Mouse (Mus musculus): ENCODE data around the gene Matn3.

Gene Matn3

DNA sequence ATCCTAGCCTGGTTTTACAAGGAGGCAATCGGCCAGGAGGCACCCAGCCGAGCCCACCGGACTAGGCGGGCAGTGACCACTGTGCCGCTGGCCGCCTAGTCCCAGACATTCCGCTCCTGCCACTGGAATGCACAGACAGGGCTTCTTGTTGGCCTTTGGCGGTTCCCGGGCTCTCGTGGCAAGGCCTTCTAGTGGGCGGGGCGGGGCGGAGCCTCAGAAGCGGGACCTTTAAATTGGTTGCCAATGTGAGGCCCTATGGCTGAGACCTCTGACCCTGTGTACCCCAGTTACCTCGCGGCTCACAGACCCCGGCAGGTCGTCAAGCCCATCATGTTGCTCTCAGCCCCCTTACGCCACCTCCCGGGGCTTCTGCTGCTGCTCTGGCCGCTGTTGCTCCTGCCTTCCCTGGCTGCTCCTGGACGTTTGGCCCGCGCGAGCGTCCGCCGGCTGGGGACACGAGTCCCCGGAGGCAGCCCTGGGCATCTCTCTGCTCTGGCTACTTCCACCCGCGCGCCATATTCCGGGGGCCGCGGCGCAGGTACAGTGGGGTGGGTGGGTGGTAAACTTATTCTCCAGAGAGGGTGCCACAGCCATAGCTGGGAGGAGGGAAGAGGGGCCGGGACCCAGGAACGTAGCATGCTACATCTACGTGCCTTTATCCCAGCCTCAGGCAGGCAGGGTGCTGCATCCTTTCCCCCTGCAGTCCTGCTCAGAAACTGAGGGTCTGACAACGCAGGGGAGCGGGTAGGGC is at the start of gene Matn3:
Gene Matn3, plus strand, starts transcription at position 216 of the 751 bp plus-strand sequence.
- peak; percentile 56 for DNase-seq (ENCODE audit: low spot score)

DNA sequence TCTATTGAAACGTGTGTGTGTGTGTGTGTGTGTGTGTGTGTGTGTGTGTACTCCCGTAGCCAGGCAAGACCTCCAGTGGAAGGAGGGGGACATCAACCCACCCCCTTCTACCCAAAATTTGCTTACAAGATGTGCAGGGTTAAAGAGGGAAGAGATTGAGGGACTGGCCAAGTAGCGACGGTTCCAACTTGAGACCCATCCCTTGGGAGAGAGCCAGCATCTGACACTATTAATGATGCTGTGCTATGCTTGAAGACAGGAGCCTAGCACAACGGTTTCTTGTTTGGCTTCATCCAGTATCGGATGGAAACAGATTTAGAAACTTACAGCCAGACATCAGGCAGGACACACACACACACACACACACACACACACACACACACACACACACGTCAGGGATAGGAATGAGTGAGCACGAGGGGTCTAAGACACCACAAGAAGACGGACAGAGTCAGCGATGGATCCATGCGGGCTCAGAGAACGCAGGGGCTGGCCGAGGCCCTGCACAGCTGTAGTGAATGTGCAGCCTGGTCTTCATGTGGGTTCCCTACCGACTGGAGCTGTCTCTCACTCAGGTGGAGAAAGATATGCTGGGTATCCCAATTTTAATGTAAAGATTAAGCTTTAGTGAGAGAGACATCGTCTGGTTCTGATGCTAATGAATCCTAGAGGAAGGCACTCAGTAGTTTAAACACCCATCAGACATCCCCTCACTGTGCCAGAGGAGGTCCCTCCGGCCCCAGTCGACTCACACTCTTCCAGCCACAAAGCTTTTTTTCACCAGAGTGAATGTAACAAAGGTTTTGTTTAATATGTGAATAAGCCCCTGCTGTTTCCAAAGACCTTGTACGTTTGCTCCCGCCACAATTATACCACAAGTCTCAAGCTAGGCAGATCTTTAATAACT is 48.6 kb upstream of the Matn3 start:
- no peak for DNase-seq (ENCODE audit: low spot score)

DNA sequence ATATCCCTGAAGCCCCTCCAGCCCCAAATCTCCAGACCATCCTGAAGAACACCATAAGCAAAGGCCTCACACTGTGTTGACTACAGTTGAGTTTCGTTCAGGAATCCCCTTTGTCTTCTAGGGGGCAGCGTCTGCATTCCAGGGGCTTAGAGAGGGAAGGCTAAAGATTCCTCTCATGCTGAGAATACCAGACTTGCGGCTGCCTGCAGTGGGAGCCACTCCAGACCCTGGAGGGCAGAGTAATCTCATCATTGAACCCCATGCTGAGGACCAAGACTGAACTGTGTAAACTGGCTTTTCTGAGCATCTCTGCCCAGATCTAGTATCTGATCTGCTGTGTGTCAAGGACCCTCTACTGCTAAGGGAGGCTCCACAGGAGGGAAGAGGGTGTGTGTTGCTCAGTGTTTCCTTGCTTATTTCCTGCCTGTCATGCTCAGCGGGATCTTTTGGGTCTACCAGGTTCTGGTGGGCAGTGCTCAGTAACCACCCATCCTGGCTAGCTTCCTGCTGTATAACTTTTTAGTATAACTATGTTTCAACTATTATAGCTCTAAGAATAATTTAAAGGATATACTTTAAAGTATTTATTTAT is 47.5 kb upstream of the Matn3 start:
- DNase-seq (ENCODE audit: low spot score): no peak

DNA sequence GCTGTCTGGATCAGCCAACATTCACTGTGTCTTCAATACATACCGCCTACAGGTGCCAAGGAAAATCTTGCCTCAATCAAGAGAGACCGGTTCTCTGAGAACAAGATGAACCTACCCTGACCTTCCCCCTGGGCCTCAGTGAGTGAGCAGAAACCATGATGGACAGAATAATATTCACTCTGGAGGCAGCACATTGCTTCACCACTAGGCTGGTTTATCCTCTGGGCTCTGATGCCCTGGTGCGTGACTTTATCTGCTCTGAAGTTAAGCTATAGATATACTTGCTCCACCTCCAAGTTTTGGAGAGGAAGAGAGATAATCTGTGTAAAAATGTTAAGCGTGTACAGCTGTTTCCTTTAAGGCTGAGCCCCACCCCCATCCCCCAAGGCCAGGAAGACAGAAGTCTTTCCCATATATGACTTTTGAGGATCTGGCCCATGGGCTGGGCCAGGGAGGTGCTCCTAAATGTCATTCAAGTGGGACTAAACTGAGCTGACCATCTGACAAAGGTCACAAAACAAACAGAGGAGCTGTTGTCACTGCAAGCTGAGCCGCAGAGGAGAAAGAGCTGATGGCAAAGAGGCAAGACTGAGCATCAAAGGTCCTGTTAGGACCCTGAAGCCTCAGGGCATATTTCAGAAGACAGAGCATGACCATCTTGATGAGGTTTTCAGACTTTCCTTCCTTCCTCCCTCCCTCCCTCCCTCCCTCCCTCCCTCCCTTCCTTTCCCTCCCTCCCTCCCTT is 46.6 kb upstream of the Matn3 start:
- no peak for DNase-seq (ENCODE audit: low spot score)

DNA sequence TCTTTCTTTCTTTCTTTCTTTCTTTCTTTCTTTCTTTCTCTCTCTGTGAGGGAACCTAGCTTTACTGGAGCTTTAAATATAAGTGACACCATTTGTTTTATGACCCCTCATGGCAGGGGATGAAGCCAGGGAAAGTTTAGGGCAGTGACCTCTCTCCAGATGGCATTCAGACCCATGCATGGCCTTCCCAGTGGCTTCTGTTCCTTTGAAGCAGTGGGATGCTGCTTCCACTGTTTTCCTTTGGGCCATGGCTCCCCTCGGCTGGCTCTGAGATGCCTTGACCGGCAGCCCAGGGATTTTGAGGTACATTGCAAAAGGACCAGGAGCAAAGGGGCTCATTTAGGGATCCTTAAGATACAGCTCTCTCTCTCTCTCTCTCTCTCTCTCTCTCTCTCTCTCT is 45.8 kb upstream of the Matn3 start:
- DNase-seq (ENCODE audit: low spot score): no peak

DNA sequence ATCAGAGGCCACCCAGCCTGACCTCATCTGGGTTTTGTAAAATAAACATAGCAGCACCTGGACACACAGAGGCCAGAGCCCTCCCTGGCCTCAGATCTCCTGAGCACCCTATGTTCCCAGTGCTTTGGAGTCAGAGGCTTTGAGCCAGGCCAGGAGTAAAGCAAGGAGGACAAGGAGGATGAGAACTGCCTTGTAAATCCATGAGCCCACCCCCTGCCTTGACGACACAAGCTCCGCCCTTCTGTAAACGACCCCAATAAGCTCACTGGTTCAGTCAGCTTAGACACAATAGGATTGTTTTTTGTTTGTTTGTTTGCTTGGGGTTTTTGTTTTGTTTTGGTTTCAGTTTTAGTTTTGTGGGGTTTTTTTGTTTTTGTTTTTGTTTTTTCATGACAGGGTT is 45.2 kb upstream of the Matn3 start:
- DNase-seq (ENCODE audit: low spot score): no peak

DNA sequence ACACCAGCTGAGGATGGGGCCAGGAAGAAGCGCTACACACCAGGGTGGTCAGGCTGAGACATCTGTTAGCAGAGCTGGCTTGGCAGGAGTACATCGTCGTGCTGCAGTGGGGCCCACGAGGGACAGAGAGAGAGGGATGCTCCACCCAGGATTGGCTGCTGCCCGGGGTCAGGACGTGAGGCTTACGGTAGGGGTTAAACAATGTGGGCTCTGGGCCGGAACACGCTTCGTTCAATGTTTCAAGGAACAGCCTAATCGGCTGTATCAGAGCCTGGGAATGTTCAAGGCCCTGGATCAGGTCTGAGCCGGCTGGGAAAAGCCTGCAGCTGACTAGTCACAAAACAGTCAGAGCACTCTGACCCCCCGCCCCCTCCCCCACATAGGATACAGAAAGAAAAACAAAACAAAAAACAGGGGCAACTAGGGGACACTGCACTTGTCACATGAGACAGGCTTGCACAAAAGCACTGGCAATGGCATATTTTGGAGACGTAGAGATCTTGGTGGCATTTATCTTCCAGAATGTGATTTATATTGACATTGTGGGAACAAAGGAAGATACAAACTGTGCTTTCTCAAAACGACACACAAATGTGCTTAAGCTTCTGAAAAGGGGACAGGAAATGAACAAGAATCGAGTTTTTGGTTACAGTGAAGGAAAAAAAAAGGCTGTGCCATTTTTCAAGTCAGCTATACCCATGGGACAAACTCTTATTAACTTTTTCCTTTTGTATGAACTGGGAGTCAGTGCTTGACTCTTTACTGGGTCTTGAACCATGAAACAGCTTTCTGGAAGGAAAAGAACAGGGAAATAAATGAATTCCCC is 34.7 kb upstream of the Matn3 start:
- peak; percentile 61 for DNase-seq (ENCODE audit: low spot score)

DNA sequence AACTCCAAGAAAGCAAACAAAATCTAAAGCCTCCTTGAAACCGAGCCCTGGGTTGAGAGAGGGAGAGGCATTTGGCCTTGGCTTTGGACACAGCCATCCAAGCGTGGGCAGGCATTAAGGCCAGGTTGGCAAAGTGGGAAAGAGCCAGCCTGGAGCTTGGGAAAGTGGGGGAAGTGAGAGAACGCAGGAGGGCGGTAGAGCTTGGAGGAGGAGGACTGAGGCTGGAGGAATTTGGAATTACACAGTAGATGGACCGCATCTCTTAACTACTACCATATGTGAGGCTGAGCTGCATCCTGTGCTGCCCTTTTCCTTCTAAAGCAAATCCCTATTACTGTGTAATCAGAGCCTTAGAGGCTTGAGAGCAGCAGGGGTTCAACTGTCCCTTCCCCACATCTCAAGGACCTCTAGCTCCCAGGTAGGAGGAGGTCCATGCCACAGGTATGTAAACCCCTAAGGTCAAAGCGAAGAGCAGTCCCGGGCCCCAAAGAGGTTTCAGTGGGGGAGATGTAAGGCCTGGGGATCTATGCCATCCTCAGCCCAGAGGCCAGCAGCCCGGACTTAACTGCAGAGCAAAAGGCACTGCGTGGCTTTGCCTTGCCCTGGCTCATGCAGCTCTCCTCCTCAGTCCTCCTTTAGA is 33.9 kb upstream of the Matn3 start:
- DNase-seq (ENCODE audit: low spot score): no peak

DNA sequence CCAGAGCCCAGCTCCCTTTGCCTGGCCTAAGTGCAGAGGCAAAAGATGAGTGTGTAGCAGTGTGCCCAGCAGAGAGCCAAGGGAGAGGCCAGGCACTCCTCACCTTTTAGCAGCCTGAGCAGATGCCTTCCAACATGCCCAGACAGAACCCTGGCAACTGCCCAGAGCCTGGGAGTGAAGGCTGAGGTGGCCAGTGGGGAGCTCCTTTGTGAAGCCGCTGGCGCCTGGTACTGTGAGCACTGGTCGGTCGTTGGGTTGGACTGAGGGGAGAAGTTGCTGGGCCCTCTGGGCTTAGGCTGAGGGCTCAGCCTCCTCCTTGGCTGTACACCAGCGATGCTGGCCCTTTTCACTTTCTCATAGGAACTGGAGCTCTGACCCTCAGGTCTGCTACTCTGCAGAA is 31.4 kb upstream of the Matn3 start:
- peak; percentile 64 for DNase-seq (ENCODE audit: low spot score)

DNA sequence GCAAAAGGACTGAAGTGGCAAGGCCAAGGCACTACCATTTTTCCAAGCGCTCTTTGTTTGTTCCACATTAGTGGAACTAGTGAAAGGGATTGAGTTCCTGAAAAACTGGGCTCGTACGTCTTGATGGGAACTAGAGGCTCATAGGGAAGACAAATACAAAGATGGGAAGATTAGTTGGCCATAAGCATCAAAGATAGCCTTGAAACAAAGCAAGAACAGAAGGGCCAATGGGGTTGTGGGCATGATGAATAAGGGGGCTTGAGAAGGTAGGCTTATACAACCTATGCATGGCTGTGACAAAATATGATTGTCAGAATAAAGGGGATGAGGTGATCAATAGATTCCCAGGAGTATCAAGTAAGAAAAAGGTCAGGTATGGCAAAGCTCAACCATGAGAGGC is 28.5 kb upstream of the Matn3 start:
- DNase-seq (ENCODE audit: low spot score): no peak

DNA sequence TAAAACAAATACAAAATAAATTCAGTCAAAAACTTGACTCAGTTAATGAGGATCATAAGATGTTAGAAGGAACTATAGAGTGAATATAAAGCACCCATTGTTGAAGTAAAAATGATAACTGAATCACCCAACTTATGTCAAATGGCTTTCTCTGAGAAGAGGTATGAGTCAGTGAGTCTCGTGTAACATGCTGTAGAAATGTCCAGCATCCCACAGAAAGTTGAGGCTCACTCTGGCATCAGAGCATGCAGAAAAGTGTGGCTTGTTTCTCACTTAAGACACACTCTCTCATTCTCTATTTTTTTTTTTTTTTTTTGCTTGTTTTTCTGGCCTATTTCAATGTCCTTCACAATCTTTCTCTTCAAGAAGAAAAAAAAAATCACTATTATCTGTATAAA is 26.7 kb upstream of the Matn3 start:
- DNase-seq (ENCODE audit: low spot score): no peak

DNA sequence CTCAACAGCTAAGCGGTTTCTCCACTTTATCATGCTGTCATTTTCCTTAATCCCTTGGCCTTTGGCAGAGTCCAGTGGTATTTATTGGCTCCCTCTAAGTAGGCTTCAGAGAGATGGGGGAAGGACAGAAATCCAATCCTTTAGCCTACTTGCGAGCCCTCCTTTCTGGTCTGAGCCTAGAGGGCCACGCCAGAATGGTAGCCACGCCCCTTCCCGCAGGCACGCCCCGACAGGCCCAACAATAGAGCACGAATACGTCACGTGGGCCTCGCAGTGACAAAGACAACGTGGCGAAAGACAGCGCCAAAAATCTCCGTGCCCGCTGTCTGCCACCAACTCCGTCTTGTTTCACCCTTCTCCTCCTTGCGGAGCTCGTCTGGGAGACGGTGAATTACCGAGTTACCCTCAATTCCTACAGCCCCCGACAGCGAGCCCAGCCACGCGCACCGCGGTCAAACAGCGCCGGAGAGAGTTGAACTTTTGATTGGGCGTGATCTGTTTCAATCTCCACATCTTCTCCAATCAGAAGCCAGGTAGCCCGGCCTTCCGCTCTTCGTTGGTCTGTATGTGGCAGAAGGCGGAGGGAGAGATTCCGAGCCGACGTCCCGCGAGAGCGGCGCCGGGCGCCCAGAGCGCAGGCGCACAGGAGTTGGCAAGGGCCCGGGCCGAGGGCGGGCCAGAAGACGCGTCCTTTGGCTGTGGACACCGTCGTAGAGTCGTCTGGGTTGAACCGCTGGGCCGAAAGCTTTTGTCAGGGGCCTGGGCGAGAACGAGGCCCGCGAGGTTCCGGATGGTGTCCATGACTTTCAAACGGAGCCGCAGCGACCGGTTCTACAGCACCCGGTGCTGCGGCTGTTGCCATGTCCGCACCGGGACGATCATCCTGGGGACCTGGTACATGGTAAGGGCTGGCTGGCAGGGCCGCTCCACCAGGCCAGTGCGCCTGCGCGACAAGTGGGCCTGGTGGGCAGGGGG is 26.0 kb upstream of the Matn3 start, which contains the start of gene Laptm4a:
Gene Laptm4a, plus strand, starts transcription at position 271 of the 975 bp plus-strand sequence.
- peak; percentile 98 for DNase-seq (ENCODE audit: low spot score)

DNA sequence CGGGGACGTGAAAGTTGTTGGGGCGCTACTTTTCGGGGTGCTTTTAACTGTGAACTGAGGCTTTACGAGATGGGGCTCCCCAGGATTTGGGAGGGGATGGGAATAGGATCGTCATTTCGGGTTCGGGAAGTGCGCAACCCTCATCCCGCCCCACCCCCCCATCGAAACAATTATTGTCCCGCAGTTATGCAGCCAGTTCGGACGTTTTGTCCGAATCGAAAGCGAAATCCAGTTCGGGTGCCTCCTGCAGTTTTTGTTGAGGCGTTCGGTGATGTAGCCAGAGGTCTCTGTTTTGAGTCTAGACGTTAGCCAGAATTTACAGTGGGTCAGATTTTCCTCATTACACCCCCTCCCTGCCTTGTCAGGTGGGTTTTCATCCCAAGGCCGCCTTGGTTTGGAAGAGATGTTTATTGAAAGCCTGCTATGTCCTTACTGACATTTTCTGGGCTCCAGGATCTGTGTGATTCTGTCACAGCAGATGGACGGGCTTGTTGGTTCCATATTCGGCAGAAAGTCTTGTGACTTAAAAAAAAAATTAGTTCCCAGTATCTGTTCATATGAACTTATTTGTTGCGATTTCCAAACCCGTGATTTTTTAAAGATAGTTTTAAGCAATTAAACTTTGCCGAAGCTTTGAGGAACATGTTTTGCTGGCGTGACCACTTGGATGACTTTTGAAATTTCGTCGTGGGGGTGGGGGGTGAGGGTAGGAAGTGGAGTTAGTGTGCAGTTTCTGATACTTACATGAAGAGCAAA is 25.2 kb upstream of the Matn3 start:
- DNase-seq (ENCODE audit: low spot score): no peak

DNA sequence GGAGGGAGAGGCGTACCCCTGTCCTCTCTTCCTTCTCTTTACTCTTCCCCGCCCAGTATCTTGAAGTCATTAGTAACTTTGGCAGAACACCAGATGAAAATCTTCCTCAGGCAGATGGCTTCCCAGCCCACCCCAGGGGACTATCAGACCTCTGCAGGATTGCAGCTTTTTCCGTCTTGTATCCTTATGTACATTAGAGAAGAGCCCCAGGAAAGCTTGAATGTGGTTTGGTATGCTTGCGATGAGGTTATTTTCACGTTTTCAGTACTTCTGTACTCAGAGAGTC is 24.7 kb upstream of the Matn3 start:
- DNase-seq (ENCODE audit: low spot score): no peak

DNA sequence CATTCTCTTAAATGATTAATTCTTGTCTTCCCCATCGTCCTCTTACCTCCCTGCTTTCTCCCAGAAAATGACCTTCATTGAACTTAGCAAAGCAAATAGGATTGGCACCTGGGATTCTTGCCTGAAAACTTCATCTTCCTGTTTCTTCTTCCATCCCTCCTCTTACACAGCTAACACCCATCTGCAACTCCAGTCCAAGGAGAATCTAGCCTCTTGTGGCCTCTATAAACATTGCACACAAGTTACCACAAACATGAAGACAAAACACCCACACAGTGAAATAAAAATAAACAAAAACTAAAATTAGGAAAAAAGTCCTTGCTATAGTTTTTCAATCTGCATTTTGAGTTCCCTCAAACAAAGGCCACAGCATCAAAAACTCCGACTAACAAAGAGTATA is 24.1 kb upstream of the Matn3 start:
- DNase-seq (ENCODE audit: low spot score): no peak

DNA sequence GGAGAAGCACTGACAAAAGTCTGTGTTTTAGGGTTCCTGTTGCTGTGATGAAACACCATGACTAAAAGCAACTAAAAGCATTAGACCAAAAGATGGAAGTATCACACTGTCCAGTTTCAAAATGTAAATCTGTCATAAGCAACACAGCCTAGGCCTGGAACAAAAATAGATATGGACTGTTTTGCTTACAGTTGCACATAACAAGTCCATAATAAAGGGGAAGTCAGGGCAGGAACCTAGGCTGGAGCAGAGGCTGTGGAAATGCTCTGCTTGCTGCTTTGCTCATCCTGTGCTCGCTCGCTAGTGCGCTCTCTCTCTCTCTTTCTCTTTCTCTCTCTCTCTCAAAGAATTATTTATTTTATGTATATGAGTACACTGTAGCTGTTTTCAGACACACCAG is 20.1 kb upstream of the Matn3 start:
- DNase-seq (ENCODE audit: low spot score): no peak

DNA sequence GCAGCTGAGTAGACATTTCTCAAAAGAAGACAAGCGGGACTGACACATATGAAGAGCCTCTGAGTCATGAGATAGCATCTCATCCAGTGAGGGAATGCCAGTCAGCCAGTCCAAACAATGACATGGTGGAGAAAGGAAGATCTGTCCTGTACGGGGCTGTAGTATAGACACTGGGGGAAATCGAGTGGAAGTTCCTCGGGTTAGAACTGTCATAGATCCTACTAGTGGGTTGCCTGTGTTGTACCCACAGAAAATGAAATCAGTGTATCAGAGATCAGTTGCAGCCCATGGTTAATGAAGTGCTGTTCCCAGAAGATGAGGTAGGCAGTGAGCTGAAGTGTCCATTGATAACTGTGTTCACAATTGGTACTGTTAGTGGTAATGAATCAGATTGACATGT is 19.0 kb upstream of the Matn3 start:
- DNase-seq (ENCODE audit: low spot score): no peak

DNA sequence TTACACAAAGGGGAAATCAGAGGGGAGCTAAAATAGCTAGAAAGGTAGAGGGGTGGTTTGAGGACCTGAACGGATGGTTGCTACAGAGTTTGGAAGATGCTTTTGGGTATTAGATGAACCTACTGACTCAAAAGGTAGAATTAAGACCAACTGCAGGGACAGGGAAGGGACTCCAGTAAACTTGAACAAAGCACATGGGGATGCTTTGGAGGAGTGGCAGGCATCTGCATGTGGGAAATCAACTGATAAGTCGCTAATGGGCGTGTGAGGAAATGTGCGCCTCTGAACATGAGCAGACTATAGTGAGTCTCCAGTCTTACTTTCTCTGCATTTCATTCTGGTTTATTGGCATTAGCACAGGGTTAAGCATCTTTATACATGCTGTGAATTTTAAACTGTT is 16.6 kb upstream of the Matn3 start:
- DNase-seq (ENCODE audit: low spot score): no peak

DNA sequence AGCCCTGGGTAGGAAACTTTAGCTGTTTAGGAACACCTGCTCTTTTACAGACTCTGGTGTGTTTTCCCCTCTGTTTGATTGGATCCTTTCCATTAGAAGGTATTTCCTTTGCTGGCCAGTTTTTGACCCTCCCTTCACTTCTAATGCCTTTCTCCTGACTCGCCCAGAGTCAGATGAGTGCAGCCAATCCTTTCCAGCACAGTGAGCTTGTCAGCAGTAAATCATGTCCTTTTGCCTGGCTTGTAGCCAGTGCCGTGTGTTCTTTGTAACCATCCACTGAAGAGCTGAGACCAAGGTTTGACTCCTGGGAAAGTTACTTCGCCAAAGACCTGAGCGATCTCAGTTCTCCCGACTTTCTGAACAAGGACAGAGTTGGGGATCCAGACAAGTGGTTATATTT is 12.4 kb upstream of the Matn3 start:
- no peak for DNase-seq (ENCODE audit: low spot score)

All from ovary, postnatal 14 days (tissue).